Mouse (Mus musculus): ENCODE data around the gene Cox10. TPM values are rescaled to one million over a fixed set of nuclear protein-coding genes. Genes with fewer than 3 reads are reported as not detected.

Cox10 gene
- total RNA-seq, 4 experiments from 2014 or later, result 35.4 to 43.7 (median 36.7) TPM

GRCm38 (mm10) chr11:63918321-63919105 lies 160.8 kb downstream of the Cox10 start:
- no peak for DNase-seq (ENCODE audit: low spot score in 2 of 2)

DNA sequence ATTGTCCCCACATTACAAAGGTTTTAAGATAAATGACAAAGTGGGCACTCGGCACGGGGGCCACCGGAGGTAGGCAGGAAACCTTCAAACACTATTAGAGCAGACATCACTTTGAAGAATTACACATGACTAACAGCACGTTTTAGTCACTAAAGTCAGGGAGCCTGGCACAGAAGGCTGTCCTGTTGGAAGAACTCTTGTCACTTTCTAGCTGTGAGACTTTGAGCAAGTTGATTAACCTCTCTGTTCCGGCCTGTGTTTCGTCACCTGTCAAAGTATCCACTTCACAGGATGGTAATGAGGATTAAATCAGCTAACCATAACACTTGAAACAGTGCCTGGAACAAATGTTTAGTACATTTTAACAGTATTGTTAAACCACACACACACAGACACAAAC lies 161.7 kb downstream of the Cox10 start:
- no peak for DNase-seq (ENCODE audit: low spot score in 2 of 2)

GRCm38 (mm10) chr11:63914388-63914787 lies 164.9 kb downstream of the Cox10 start:
- peak; percentile 42 to 45 for DNase-seq (ENCODE audit: low spot score in 2 of 2)

DNA sequence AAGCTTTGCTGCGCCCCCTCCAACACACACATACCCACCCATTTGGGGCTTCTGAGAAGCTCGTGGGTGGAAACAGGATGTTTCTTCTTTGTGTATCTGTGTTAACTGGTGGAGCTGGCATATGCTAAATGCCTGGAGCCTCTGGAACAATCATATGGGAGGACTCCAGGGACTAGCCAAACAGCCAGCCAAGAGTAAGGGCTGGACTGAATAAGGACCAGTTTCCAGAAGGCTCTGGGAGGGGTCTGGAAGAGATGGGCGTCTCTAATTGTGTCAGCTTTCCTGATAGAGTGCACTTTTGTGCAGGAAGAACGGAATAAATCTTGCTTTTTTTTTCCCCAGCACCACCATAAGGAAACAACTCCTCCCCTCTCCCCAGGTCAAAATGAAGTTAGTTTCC lies 165.3 kb downstream of the Cox10 start:
- DNase-seq (ENCODE audit: low spot score in 2 of 2), result no peak

Other genes starting within 250 kb of the Cox10 start
- gene Hs3st3b1, start 157.2 kb downstream of the Cox10 start, total RNA-seq (2022), result under 1 TPM; 0.24 to 0.32 (median 0.27) TPM

All from gastrocnemius, adult 8-10 months (tissue).